Mouse (Mus musculus): ENCODE results near the gene Rpgrip1l.

DNA sequence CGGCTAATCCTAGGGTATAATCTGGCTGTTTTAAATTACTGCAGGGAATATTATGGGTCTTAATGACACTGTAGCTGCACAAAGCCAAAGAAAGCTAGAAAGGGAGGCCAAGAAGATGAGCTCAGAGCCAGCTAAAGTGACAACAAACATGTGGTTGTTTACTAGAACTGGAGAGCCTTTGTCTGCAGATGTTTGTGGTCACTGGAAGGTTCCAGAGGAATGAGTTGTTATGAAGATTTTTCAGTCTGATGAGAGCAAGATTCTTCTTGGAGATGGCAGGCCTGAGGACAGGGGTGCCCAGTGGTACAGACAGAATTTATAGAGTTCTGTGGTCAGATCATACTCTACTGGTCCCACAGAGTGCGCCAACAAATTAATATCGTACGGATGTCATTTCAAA is 94.8 kb downstream of the Rpgrip1l start:
- TF ChIP-seq EP300 (IDR thresholded peaks at IDR 0.05; ENCODE audit: low read depth) (no peak), CTCF (IDR thresholded peaks at IDR 0.05; ENCODE audit: low read depth) (no peak)
